Mouse (Mus musculus) limb, embryonic 14.5 days (tissue): ENCODE measurements around the gene Astn2. TPM values are rescaled to one million over a fixed set of nuclear protein-coding genes. Genes with fewer than 3 reads are reported as not detected.

Experiments used
- ATAC-seq: fragments of 200-750 bp; cut with Nextera tagmentation; 2 replicates; pipeline ENCODE4 v1.8.0; 2017; ENCODE audit warnings: low read depth, moderate number of reproducible peaks, moderate TSS enrichment; ENCODE audit not compliant: low FRiP score
- DNase-seq: peaks from one replicate; pipeline ENCODE4 v3.0.0-alpha.2; 2015; ENCODE audit warnings: low spot score
- H3K27ac ChIP-seq: fragments of 300-500 bp; sonication (generic); replicated peaks from 2 replicates; pipeline ENCODE4 v1.5.1; 2014; ENCODE audit warnings: low read depth, mild to moderate bottlenecking, low read length, moderate library complexity, mixed read lengths
- H3K27me3 ChIP-seq: fragments of 300-500 bp; sonication (generic); 2 replicates; pipeline ENCODE4 v1.6.1; 2014; ENCODE audit warnings: low read length, mixed read lengths; ENCODE audit not compliant: control insufficient read depth, insufficient read depth
- H3K36me3 ChIP-seq: fragments of 300-500 bp; sonication (generic); 2 replicates; pipeline ENCODE4 v1.6.1; 2014; ENCODE audit warnings: mild to moderate bottlenecking, low read length, moderate library complexity, mixed read lengths; ENCODE audit not compliant: control insufficient read depth, insufficient read depth
- H3K4me1 ChIP-seq: fragments of 300-500 bp; sonication (generic); 2 replicates; pipeline ENCODE4 v1.6.1; 2014; ENCODE audit warnings: antibody characterized with exemption, low read length, mixed read lengths; ENCODE audit not compliant: control insufficient read depth, insufficient read depth
- H3K4me2 ChIP-seq: fragments of 300-500 bp; sonication (generic); replicated peaks from 2 replicates; pipeline ENCODE4 v1.6.1; 2014; ENCODE audit warnings: low read depth, mild to moderate bottlenecking, low read length, moderate library complexity; ENCODE audit not compliant: severe bottlenecking
- H3K4me3 ChIP-seq: fragments of 300-500 bp; sonication (generic); replicated peaks from 2 replicates; pipeline ENCODE4 v1.5.1; 2014; ENCODE audit warnings: low read length
- H3K9ac ChIP-seq: fragments of 300-500 bp; sonication (generic); 2 replicates; pipeline ENCODE4 v1.6.1; 2014; ENCODE audit warnings: mild to moderate bottlenecking, low read depth, low read length, moderate library complexity; ENCODE audit not compliant: severe bottlenecking
- H3K9me3 ChIP-seq: fragments of 300-500 bp; sonication (generic); 2 replicates; pipeline ENCODE4 v1.6.1; 2016; ENCODE audit warnings: low read length; ENCODE audit not compliant: control insufficient read depth
- POLR2A ChIP-seq: fragments of 200-500 bp; IDR thresholded peaks from 2 replicates; pipeline ENCODE4 v1.8.0; 2012; ENCODE audit warnings: inconsistent platforms, mild to moderate bottlenecking, moderate library complexity, borderline replicate concordance; ENCODE audit not compliant: insufficient read depth, insufficient read length; ENCODE audit errors: extremely low read depth
- WGBS: fragments of 180-500 bp; shearing (Covaris S2); extraction: QIAGEN DNeasy Blood & Tissue Kit; methylation state at CpG from one replicate; pipeline ENCODE4 v1.1.7; 2014; 5-methylcytosine and 5-hydroxymethylcytosine counted together
- polyA plus RNA-seq, 2 experiments: library from polyadenylated mRNA; depleted of rRNA in 1 of 2; stranded (reverse) in 1 of 2; unstranded in 1 of 2; fragments of >200 nt; fragmentation: Nextera tagmentation in 1 of 2; extraction: Ambion mirVana in 1 of 2; gene quantifications; 2 replicates each; pipeline versions ENCODE4 v1.2.1 to v1.2.3; 2012 to 2014

Astn2 gene
- polyA plus RNA-seq, 2 experiments: 1.6 to 8.7 TPM

- Histone ChIP-seq H3K27me3 (no peaks in the 10 kb centered on the region), H3K9ac (no peak overlapping the region), H3K27ac (no peak overlapping the region), H3K36me3 (no peaks in the 10 kb centered on the region), H3K4me2 (no peak overlapping the region), H3K9me3 (no peaks in the 10 kb centered on the region), H3K4me1 (no peaks in the 10 kb centered on the region), H3K4me3 (no peak overlapping the region)
- TF ChIP-seq POLR2A: no peak
- ATAC-seq: no peak
- no peak for DNase-seq
- WGBS: 91% methylated on average over 2 of the region's 2 CpGs
Observed at GRCm38 (mm10) chr4:65711678-65712077, 692.7 kb downstream of the Astn2 start.

DNA sequence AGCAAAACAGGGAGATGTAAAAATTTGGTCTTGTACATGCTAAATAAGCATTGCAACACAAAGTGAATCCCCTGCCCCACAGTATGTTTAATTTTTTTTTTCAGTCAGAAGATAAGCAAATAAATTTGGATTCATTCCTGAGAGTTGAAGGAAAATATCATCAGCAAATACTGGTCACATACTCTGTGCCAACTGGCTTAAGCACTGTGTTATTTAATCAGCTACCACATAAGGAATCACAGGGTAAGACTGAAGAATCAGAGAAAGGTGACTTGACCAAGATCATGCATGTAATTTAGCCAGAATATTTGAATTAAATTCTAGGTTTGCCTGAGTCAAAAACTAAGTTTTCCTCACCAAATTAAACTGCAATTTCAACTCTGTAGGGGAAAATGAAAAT, 693.8 kb downstream of the Astn2 start:
- Histone ChIP-seq H3K9me3 (no peaks in the 10 kb centered on the region), H3K4me3 (no peak overlapping the region), H3K4me2 (no peak overlapping the region), H3K27me3 (no peaks in the 10 kb centered on the region), H3K36me3 (no peaks in the 10 kb centered on the region), H3K27ac (no peak overlapping the region), H3K9ac (no peak overlapping the region), H3K4me1 (no peaks in the 10 kb centered on the region)
- ATAC-seq: no peak
- TF ChIP-seq POLR2A: no peak
- DNase-seq: no peak

DNA sequence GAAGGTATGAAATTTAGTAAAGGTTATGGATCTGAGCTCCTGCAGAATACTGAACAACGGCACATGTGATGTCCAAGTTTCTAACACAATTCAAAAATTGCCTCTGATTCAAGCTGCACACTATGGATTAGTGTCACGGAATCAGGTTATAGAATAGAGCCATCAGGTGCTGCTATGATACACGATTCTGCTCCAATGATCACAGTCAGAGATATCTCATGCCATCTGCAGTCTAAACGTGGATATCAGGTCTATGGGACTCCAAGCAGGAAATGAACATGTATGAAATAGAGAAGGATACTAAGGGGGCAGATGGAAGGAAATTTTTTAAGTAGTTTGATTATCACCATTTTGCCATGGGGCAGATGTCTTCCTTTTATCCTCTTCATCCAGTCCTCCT, 702.6 kb downstream of the Astn2 start:
- no peak for DNase-seq
- Histone ChIP-seq H3K9me3 (no peaks in the 10 kb centered on the region), H3K9ac (no peak overlapping the region), H3K27me3 (no peaks in the 10 kb centered on the region), H3K36me3 (no peaks in the 10 kb centered on the region), H3K4me1 (no peaks in the 10 kb centered on the region), H3K4me2 (no peak overlapping the region), H3K27ac (no peak overlapping the region), H3K4me3 (no peak overlapping the region)
- 77% methylated on average over 4 of the region's 4 CpGs for WGBS
- TF ChIP-seq POLR2A: no peak
- no peak for ATAC-seq

GRCm38 (mm10) chr4:65699743-65700361, 704.6 kb downstream of the Astn2 start:
- H3K9ac ChIP-seq: no peak overlapping the region
- no peaks in the 10 kb centered on the region for H3K4me1 ChIP-seq
- WGBS: 55% methylated on average over 8 of the region's 8 CpGs
- no peak overlapping the region for H3K27ac ChIP-seq
- DNase-seq: no peak
- ATAC-seq: no peak
- TF ChIP-seq POLR2A: no peak
- no peak overlapping the region for H3K4me2 ChIP-seq
- no peaks in the 10 kb centered on the region for H3K27me3 ChIP-seq
- H3K9me3 ChIP-seq: no peaks in the 10 kb centered on the region
- no peaks in the 10 kb centered on the region for H3K36me3 ChIP-seq
- H3K4me3 ChIP-seq: no peak overlapping the region

GRCm38 (mm10) chr4:65695241-65695640, 709.2 kb downstream of the Astn2 start:
- no peak overlapping the region for H3K4me3 ChIP-seq
- H3K9ac ChIP-seq: no peak overlapping the region
- ATAC-seq: no peak
- H3K9me3 ChIP-seq: no peaks in the 10 kb centered on the region
- TF ChIP-seq POLR2A: no peak
- H3K4me1 ChIP-seq: no peaks in the 10 kb centered on the region
- H3K36me3 ChIP-seq: no peaks in the 10 kb centered on the region
- no peak overlapping the region for H3K4me2 ChIP-seq
- WGBS: 86% methylated on average over 5 of the region's 5 CpGs
- no peaks in the 10 kb centered on the region for H3K27me3 ChIP-seq
- H3K27ac ChIP-seq: no peak overlapping the region
- no peak for DNase-seq

GRCm38 (mm10) chr4:65694011-65694410, 710.4 kb downstream of the Astn2 start:
- ATAC-seq (no peak), DNase-seq (no peak)
- no peak overlapping the region for H3K4me3 ChIP-seq
- no peaks in the 10 kb centered on the region for H3K4me1 ChIP-seq
- H3K27ac ChIP-seq: no peak overlapping the region
- no peaks in the 10 kb centered on the region for H3K9me3 ChIP-seq
- no peaks in the 10 kb centered on the region for H3K27me3 ChIP-seq
- no peak for TF ChIP-seq POLR2A
- H3K36me3 ChIP-seq: no peaks in the 10 kb centered on the region
- no peak overlapping the region for H3K9ac ChIP-seq
- H3K4me2 ChIP-seq: no peak overlapping the region
- WGBS: 78% methylated on average over 5 of the region's 5 CpGs
